In genomic region chr8:46185361-46185760, GRCm38 (mm10) we compare ENCODE assay signal across 8 mouse cellular contexts. TPM values are rescaled to one million over a fixed set of nuclear protein-coding genes. Genes with fewer than 3 reads are reported as not detected.
A peak's percentile ranks its signal among the peaks of the same experiment; 100 is the strongest.
DNase-seq lines count a peak whose midpoint lies in the region; ATAC-seq and TF ChIP-seq lines count a peak whose summit lies in the region.

No protein-coding gene starts in this region.

- ATAC-seq in kidney, embryonic 15.5 days (replicated peaks; ENCODE audit: low FRiP score): no peak
- peak; percentile 78 for ATAC-seq in CD4-positive, CD25-positive, alpha-beta regulatory T cell, adult 4 months
- ATAC-seq in activated CD4-positive, CD25-positive, alpha-beta regulatory T cell, adult 4 months: no peak

- no peaks in the 10 kb centered on the region for H3K9me3 ChIP-seq in kidney, embryonic 15.5 days (replicated peaks)
- no peaks in the 10 kb centered on the region for H3K9me3 ChIP-seq in embryonic facial prominence, embryonic 10.5 days

- H3K4me1 ChIP-seq in kidney, embryonic 15.5 days: no peaks in the 10 kb centered on the region
- H3K4me1 ChIP-seq in embryonic facial prominence, embryonic 10.5 days: no peaks in the 10 kb centered on the region

- no peak overlapping the region for H3K9ac ChIP-seq in kidney, embryonic 15.5 days

- 7% methylated on average over 2 of the region's 2 CpGs for WGBS in kidney, embryonic 15.5 days
- WGBS in embryonic facial prominence, embryonic 10.5 days: 11% methylated on average over 2 of the region's 2 CpGs

- no peak overlapping the region for H3K4me2 ChIP-seq in kidney, embryonic 15.5 days

- peak; percentile 84 for TF ChIP-seq CTCF in layer of hippocampus, adult 2 months (conservative IDR thresholded peaks at IDR 0.05)

- H3K36me3 ChIP-seq in kidney, embryonic 15.5 days: peaks cover 35% of the 10 kb centered on the region
- H3K36me3 ChIP-seq in embryonic facial prominence, embryonic 10.5 days (replicated peaks): peaks cover 22% of the 10 kb centered on the region

- no peaks in the 10 kb centered on the region for H3K27me3 ChIP-seq in kidney, embryonic 15.5 days
- no peaks in the 10 kb centered on the region for H3K27me3 ChIP-seq in embryonic facial prominence, embryonic 10.5 days (replicated peaks; ENCODE audit: low read depth, poor library complexity, severe bottlenecking)

- H3K27ac ChIP-seq in kidney, embryonic 15.5 days: no peak overlapping the region
- no peak overlapping the region for H3K27ac ChIP-seq in embryonic facial prominence, embryonic 10.5 days (replicated peaks)
- no peak overlapping the region for H3K27ac ChIP-seq in layer of hippocampus, adult 2 months

- H3K4me3 ChIP-seq in kidney, embryonic 15.5 days (replicated peaks): no peak overlapping the region
- H3K4me3 ChIP-seq in embryonic facial prominence, embryonic 10.5 days: no peak overlapping the region
- H3K4me3 ChIP-seq in layer of hippocampus, adult 2 months: no peak overlapping the region

- peak; percentile 50 for DNase-seq in kidney, adult 18-20 months
- peak; percentile 72 for DNase-seq in adipocyte (ENCODE audit: low spot score)
- peak; percentile 62 for DNase-seq in embryonic facial prominence, embryonic 10.5 days (ENCODE audit: low spot score)
- peak; percentile 64 to 68 for DNase-seq in layer of hippocampus, adult 2 months (ENCODE audit: low spot score in 2 of 2)
- peak; percentile 68 for DNase-seq in naive thymus-derived CD4-positive, alpha-beta T cell, adult 2 months (ENCODE audit: low read depth)

RNA-seq across cellular contexts. Expression of gene Slc25a4, which starts 25.7 kb away (rescaled TPM):
- polyA plus RNA-seq in kidney, embryonic 15.5 days (2015; fragmentation: Nextera tagmentation; extraction: Ambion mirVana): 561 and 585 TPM in 2 replicates
- polyA plus RNA-seq in CD4-positive, CD25-positive, alpha-beta regulatory T cell, adult 4 months (2017; shearing (Covaris generic)): 100 to 1,000 TPM; 140 to 213 TPM
- 543 and 574 TPM in 2 replicates for polyA plus RNA-seq in embryonic facial prominence, embryonic 10.5 days (2016; fragmentation: Nextera tagmentation; extraction: Ambion mirVana)
- 100 to 1,000 TPM; 549 to 572 TPM for total RNA-seq in layer of hippocampus, adult 2 months (2021)
- polyA plus RNA-seq in activated CD4-positive, CD25-positive, alpha-beta regulatory T cell, adult 4 months (2017; shearing (Covaris generic)): 100 to 1,000 TPM; 197 to 224 TPM

RNA-seq across cellular contexts. Expression of gene Snx25, which starts 33.4 kb away (rescaled TPM):
- polyA plus RNA-seq in kidney, embryonic 15.5 days (2015; fragmentation: Nextera tagmentation; extraction: Ambion mirVana): 5.1 and 6.3 TPM in 2 replicates
- 1 to 10 TPM; 6.0 to 7.5 TPM for polyA plus RNA-seq in CD4-positive, CD25-positive, alpha-beta regulatory T cell, adult 4 months (2017; shearing (Covaris generic))
- 3.0 and 4.1 TPM in 2 replicates for polyA plus RNA-seq in embryonic facial prominence, embryonic 10.5 days (2016; fragmentation: Nextera tagmentation; extraction: Ambion mirVana)
- 10 to 100 TPM; 41.8 to 45.3 TPM for total RNA-seq in layer of hippocampus, adult 2 months (2021)
- polyA plus RNA-seq in activated CD4-positive, CD25-positive, alpha-beta regulatory T cell, adult 4 months (2017; shearing (Covaris generic)): 1 to 10 TPM; 7.9 to 8.4 TPM

RNA-seq across cellular contexts. Expression of gene Cfap97, which starts 33.8 kb away (rescaled TPM):
- polyA plus RNA-seq in kidney, embryonic 15.5 days (2015; fragmentation: Nextera tagmentation; extraction: Ambion mirVana): 23.7 and 31.0 TPM in 2 replicates
- 10 to 100 TPM; 28.6 to 35.0 TPM for polyA plus RNA-seq in CD4-positive, CD25-positive, alpha-beta regulatory T cell, adult 4 months (2017; shearing (Covaris generic))
- 20.2 and 25.1 TPM in 2 replicates for polyA plus RNA-seq in embryonic facial prominence, embryonic 10.5 days (2016; fragmentation: Nextera tagmentation; extraction: Ambion mirVana)
- total RNA-seq in layer of hippocampus, adult 2 months (2021): 10 to 100 TPM; 25.2 to 26.2 TPM
- polyA plus RNA-seq in activated CD4-positive, CD25-positive, alpha-beta regulatory T cell, adult 4 months (2017; shearing (Covaris generic)): 10 to 100 TPM; 31.5 to 38.2 TPM
